Mouse (Mus musculus) layer of hippocampus, postnatal 36 days (tissue): ENCODE measurements around the gene Xlr5c. TPM values are rescaled to one million over a fixed set of nuclear protein-coding genes. Genes with fewer than 3 reads are reported as not detected.
A peak's percentile ranks its signal among the peaks of the same experiment; 100 is the strongest.
"Not testable (repeated sequence)": the region's sequence is repeated elsewhere in the genome, so short reads cannot be mapped to it uniquely, and the experiment has no call there.

ENCODE experiments used
- DNase-seq, 2 experiments: peaks; one replicate each; pipeline ENCODE4 v3.0.0; 2022
- total RNA-seq, 2 experiments: library from RNA; stranded (reverse); gene quantifications; 2 replicates each; pipeline ENCODE4 v1.2.3; 2021

Gene Xlr5c
- total RNA-seq, result not detected

GRCm38 (mm10) chrX:73292876-73293275, at the start of gene Xlr5c, which contains the start of gene Xlr5a:
Xlr5c (minus strand) TSS chrX:73292976.
Xlr5a (minus strand) TSS chrX:73292976.
- DNase-seq, result not testable (repeated sequence)

GRCm38 (mm10) chrX:73342483-73342895, 49.7 kb upstream of the Xlr5c start, which contains the start of gene Zfp275:
Zfp275 (plus strand) TSS chrX:73342621.
- peak; percentile 67 to 68 for DNase-seq

- DNase-seq, result no peak
Measured at GRCm38 (mm10) chrX:73342068-73342467, 49.3 kb upstream of the Xlr5c start.

- no peak for DNase-seq
Measured at GRCm38 (mm10) chrX:73341473-73341872, 48.7 kb upstream of the Xlr5c start.

- DNase-seq, result no peak
Measured at GRCm38 (mm10) chrX:73336740-73337139, 44.0 kb upstream of the Xlr5c start, which contains the start of gene Gm45015. Gm45015 (minus strand) TSS chrX:73336840.

GRCm38 (mm10) chrX:73333548-73333947, 40.8 kb upstream of the Xlr5c start:
- DNase-seq, result no peak

- DNase-seq, result no peak
Measured at GRCm38 (mm10) chrX:73327215-73327614, 34.4 kb upstream of the Xlr5c start.

- DNase-seq, result no peak
Measured at GRCm38 (mm10) chrX:73321029-73321428, 28.3 kb upstream of the Xlr5c start.

- DNase-seq, result peak in 1 of 2 experiments; percentile 10
Measured at GRCm38 (mm10) chrX:73312522-73312921, 19.7 kb upstream of the Xlr5c start.

- DNase-seq, result not testable (repeated sequence)
Measured at GRCm38 (mm10) chrX:73295745-73296144, 3.0 kb upstream of the Xlr5c start.

GRCm38 (mm10) chrX:73265270-73265669, 27.5 kb downstream of the Xlr5c start, which contains the start of gene Xlr3c:
Xlr3c (minus strand) TSS chrX:73265390.
- DNase-seq, result not testable (repeated sequence)

- not testable (repeated sequence) for DNase-seq
Measured at GRCm38 (mm10) chrX:73262428-73262827, 30.3 kb downstream of the Xlr5c start.

GRCm38 (mm10) chrX:73242821-73243325, 49.9 kb downstream of the Xlr5c start, which contains the start of gene Xlr4c:
Xlr4c (minus strand) TSS chrX:73243130.
- not testable (repeated sequence) for DNase-seq

Other genes with a start within 250 kb of the Xlr5c start
- 10 to 100 TPM; 19.4 to 20.1 TPM for gene Pnma3, start 228.2 kb downstream of the Xlr5c start, total RNA-seq
- 1 to 10 TPM in 1 of 2 experiments, not detected in 1; 1.6 TPM for gene Xlr4a, start 210.5 kb downstream of the Xlr5c start, total RNA-seq
- 1 to 10 TPM; 2.2 to 2.7 TPM for gene Xlr3a, start 195.9 kb downstream of the Xlr5c start, total RNA-seq
- gene Gm14685, start 175.9 kb downstream of the Xlr5c start, total RNA-seq, result 1 to 10 TPM; 2.4 to 2.7 TPM
- gene Xlr5b, start 144.2 kb downstream of the Xlr5c start, total RNA-seq, result not detected
- 1 to 10 TPM; 1.6 to 2.7 TPM for gene DXBay18, start 143.5 kb downstream of the Xlr5c start, total RNA-seq
- not detected for gene Spin2d, start 116.0 kb downstream of the Xlr5c start, total RNA-seq
- gene Xlr3b, start 100.8 kb downstream of the Xlr5c start, total RNA-seq, result 10 to 100 TPM in 1 of 2 experiments, 1 to 10 TPM in 1; 4.1 to 14.2 TPM
- gene Xlr4b, start 78.6 kb downstream of the Xlr5c start, total RNA-seq, result 1 to 10 TPM in 1 of 2 experiments, under 1 TPM in 1; 0.37 to 4.8 TPM
- 10 to 100 TPM; 15.2 to 15.6 TPM for gene F8a, start 64.7 kb downstream of the Xlr5c start, total RNA-seq
- under 1 TPM in 1 of 2 experiments, not detected in 1; 0.73 TPM for gene Xlr4c, start 49.8 kb downstream of the Xlr5c start, total RNA-seq
- gene Xlr3c, start 27.6 kb downstream of the Xlr5c start, total RNA-seq, result not detected
- gene Xlr5a, start within 50 bp of the Xlr5c start, total RNA-seq, result under 1 TPM in 1 of 2 experiments, not detected in 1; 0.33 TPM
- not detected for gene Gm45015, start 43.9 kb upstream of the Xlr5c start, total RNA-seq
- 10 to 100 TPM; 11.4 to 11.5 TPM for gene Zfp275, start 49.6 kb upstream of the Xlr5c start, total RNA-seq
- gene Gm18336, start 105.8 kb upstream of the Xlr5c start, total RNA-seq, result under 1 TPM in 1 of 2 experiments, not detected in 1; 0.15 TPM
- gene Zfp92, start 118.1 kb upstream of the Xlr5c start, total RNA-seq, result 1 to 10 TPM; 2.1 to 2.9 TPM
- gene Trex2, start 142.4 kb upstream of the Xlr5c start, total RNA-seq, result not detected
- 1 to 10 TPM; 5.8 to 8.0 TPM for gene Haus7, start 166.1 kb upstream of the Xlr5c start, total RNA-seq
- gene Bgn, start 190.6 kb upstream of the Xlr5c start, total RNA-seq, result 10 to 100 TPM; 15.5 to 19.3 TPM
- gene Atp2b3, start 210.1 kb upstream of the Xlr5c start, total RNA-seq, result 100 to 1,000 TPM; 151 to 152 TPM